Comparison of ENCODE assay signal across 11 mouse cellular contexts in the genomic region with DNA sequence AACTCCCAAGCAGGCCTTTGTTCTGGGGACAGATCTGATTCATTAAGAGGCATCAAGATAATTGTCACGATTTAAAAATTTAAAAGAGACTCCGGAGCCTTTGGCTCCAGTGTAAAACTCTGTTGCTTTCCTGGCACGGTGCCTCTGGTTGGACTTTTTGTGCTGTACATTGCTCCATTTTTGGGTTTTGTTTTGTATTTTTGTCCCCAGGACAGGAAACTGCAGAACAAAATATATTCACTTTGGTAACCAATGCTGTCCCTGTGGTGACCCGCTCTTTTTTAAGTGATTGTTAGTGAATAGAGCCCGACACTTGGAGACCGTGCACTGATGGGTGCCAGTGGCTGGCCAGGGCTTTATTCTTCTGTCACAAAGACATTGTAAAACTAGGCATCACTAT. TPM values are rescaled to one million over a fixed set of nuclear protein-coding genes. Genes with fewer than 3 reads are reported as not detected.
DNase-seq lines count a peak whose midpoint lies in the region; ATAC-seq lines count a peak whose summit lies in the region.
"Had no signal": no experiment of that assay in that cellular context is flagged by ENCODE, and none has a peak within 500 bp of the region (broad histone marks: within the 10 kb centered on the region; RNA-seq: fewer than 3 reads in every experiment).

No protein-coding gene starts in this region.

- H3K27me3 ChIP-seq in midbrain, embryonic 15.5 days (replicated peaks), result no peaks in the 10 kb centered on the region
- no peaks in the 10 kb centered on the region for H3K27me3 ChIP-seq in midbrain, embryonic 10.5 days (ENCODE audit: low read depth, poor library complexity, severe bottlenecking)
- H3K27me3 ChIP-seq in hindbrain, embryonic 16.5 days (replicated peaks; ENCODE audit: control insufficient read depth, insufficient read depth, low read length), result no peaks in the 10 kb centered on the region
- no peaks in the 10 kb centered on the region for H3K27me3 ChIP-seq in neural tube, embryonic 14.5 days (ENCODE audit: control insufficient read depth, insufficient read depth, low read length)
- H3K27me3 ChIP-seq: liver, embryonic 13.5 days; midbrain, embryonic 12.5 days had no signal

- WGBS in midbrain, embryonic 15.5 days, result 65% methylated on average over 6 of the region's 6 CpGs
- 82% methylated on average over 6 of the region's 6 CpGs for WGBS in midbrain, embryonic 10.5 days
- 45% methylated on average over 6 of the region's 6 CpGs for WGBS in hindbrain, embryonic 16.5 days
- WGBS in neural tube, embryonic 14.5 days, result 53% methylated on average over 6 of the region's 6 CpGs

- H3K36me3 ChIP-seq in midbrain, embryonic 15.5 days (replicated peaks), result no peaks in the 10 kb centered on the region
- no peaks in the 10 kb centered on the region for H3K36me3 ChIP-seq in midbrain, embryonic 10.5 days
- H3K36me3 ChIP-seq in hindbrain, embryonic 16.5 days (ENCODE audit: control insufficient read depth, insufficient read depth, low read length), result no peaks in the 10 kb centered on the region
- H3K36me3 ChIP-seq in neural tube, embryonic 14.5 days (ENCODE audit: control insufficient read depth, insufficient read depth, low read length), result no peaks in the 10 kb centered on the region
- H3K36me3 ChIP-seq: liver, embryonic 13.5 days; midbrain, embryonic 12.5 days had no signal

- no peak overlapping the region for H3K27ac ChIP-seq in midbrain, embryonic 15.5 days
- no peak overlapping the region for H3K27ac ChIP-seq in midbrain, embryonic 10.5 days (replicated peaks)
- H3K27ac ChIP-seq in hindbrain, embryonic 16.5 days (ENCODE audit: low read depth, low read length), result no peak overlapping the region
- H3K27ac ChIP-seq in neural tube, embryonic 14.5 days (ENCODE audit: low read depth, low read length), result no peak overlapping the region
- H3K27ac ChIP-seq: liver, embryonic 13.5 days; midbrain, embryonic 12.5 days had no signal

- no peaks in the 10 kb centered on the region for H3K4me1 ChIP-seq in midbrain, embryonic 15.5 days
- H3K4me1 ChIP-seq in midbrain, embryonic 10.5 days, result peaks cover 10% of the 10 kb centered on the region
- no peaks in the 10 kb centered on the region; the same call in 1 of the 2 replicates for H3K4me1 ChIP-seq in hindbrain, embryonic 16.5 days (ENCODE audit: control insufficient read depth, insufficient read depth, low read depth, low read length)
- H3K4me1 ChIP-seq in neural tube, embryonic 14.5 days (ENCODE audit: control insufficient read depth, insufficient read depth, low read length), result no peaks in the 10 kb centered on the region
- H3K4me1 ChIP-seq: liver, embryonic 13.5 days; midbrain, embryonic 12.5 days had no signal

- H3K4me3 ChIP-seq in midbrain, embryonic 15.5 days, result no peak overlapping the region
- H3K4me3 ChIP-seq in midbrain, embryonic 10.5 days, result no peak overlapping the region
- no peak overlapping the region for H3K4me3 ChIP-seq in hindbrain, embryonic 16.5 days (ENCODE audit: low read length)
- no peak overlapping the region for H3K4me3 ChIP-seq in neural tube, embryonic 14.5 days (ENCODE audit: low read depth, low read length)
- H3K4me3 ChIP-seq: liver, embryonic 13.5 days; midbrain, embryonic 12.5 days had no signal

- ATAC-seq in frontal cortex, adult (ENCODE audit: low TSS enrichment), result peak; percentile 74
- peak; percentile 81; the same call in 1 of the 2 replicates for ATAC-seq in midbrain, embryonic 15.5 days (replicated peaks)
- ATAC-seq in hindbrain, embryonic 16.5 days, result peak; percentile 88
- ATAC-seq in neural tube, embryonic 14.5 days (ENCODE audit: low read depth), result peak; percentile 59; the same call in 1 of the 2 replicates

- H3K9ac ChIP-seq in midbrain, embryonic 15.5 days, result no peak overlapping the region
- H3K9ac ChIP-seq in hindbrain, embryonic 16.5 days (ENCODE audit: low read depth, low read length), result no peak overlapping the region
- no peak overlapping the region for H3K9ac ChIP-seq in neural tube, embryonic 14.5 days (replicated peaks; ENCODE audit: low read depth, low read length)
- H3K9ac ChIP-seq: liver, embryonic 13.5 days; midbrain, embryonic 12.5 days had no signal

- H3K9me3 ChIP-seq in midbrain, embryonic 15.5 days, result no peaks in the 10 kb centered on the region
- no peaks in the 10 kb centered on the region for H3K9me3 ChIP-seq in midbrain, embryonic 10.5 days (replicated peaks)
- H3K9me3 ChIP-seq in hindbrain, embryonic 16.5 days (ENCODE audit: control insufficient read depth, low read length), result no peaks in the 10 kb centered on the region
- no peaks in the 10 kb centered on the region for H3K9me3 ChIP-seq in neural tube, embryonic 14.5 days (ENCODE audit: control insufficient read depth, low read length)
- H3K9me3 ChIP-seq: liver, embryonic 13.5 days; midbrain, embryonic 12.5 days had no signal

- no peak for DNase-seq in frontal cortex, postnatal 25 days (ENCODE audit: low spot score in 2 of 2)
- DNase-seq in midbrain, embryonic 10.5 days (ENCODE audit: low spot score), result no peak
- no peak for DNase-seq in natural killer cell, adult 2 months (ENCODE audit: low spot score in 2 of 2)
- DNase-seq in adrenal gland, postnatal 36 days, result no peak
- DNase-seq: embryo, embryonic 11 days; liver, embryonic 13.5 days had no signal

- H3K4me2 ChIP-seq in midbrain, embryonic 15.5 days, result no peak overlapping the region
- H3K4me2 ChIP-seq in hindbrain, embryonic 16.5 days (ENCODE audit: low read length), result no peak overlapping the region
- H3K4me2 ChIP-seq in neural tube, embryonic 14.5 days (ENCODE audit: low read depth, low read length), result no peak overlapping the region
- H3K4me2 ChIP-seq: liver, embryonic 13.5 days; midbrain, embryonic 12.5 days had no signal

RNA-seq across cellular contexts. Expression of a gene that starts 41.4 kb away (rescaled TPM):
- polyA plus RNA-seq in midbrain, embryonic 15.5 days (2015; fragmentation: Nextera tagmentation; extraction: Ambion mirVana), result 12.7 and 12.9 TPM in 2 replicates
- 10.5 and 11.5 TPM in 2 replicates for polyA plus RNA-seq in midbrain, embryonic 10.5 days (2016; fragmentation: Nextera tagmentation; extraction: Ambion mirVana)
- 12.8 and 14.4 TPM in 2 replicates for polyA plus RNA-seq in hindbrain, embryonic 16.5 days (2015; fragmentation: Nextera tagmentation; extraction: Ambion mirVana)
- polyA plus RNA-seq in neural tube, embryonic 14.5 days (2014; fragmentation: Nextera tagmentation; extraction: Ambion mirVana), result 20.9 and 21.0 TPM in 2 replicates
- 1 to 10 TPM; 4.0 to 4.3 TPM for total RNA-seq in adrenal gland, postnatal 36 days (2021)
